Mouse (Mus musculus) liver, embryonic 15.5 days (tissue): ENCODE measurements around the gene Gm6169. TPM values are rescaled to one million over a fixed set of nuclear protein-coding genes. Genes with fewer than 3 reads are reported as not detected.
A peak's percentile ranks its signal among the peaks of the same experiment; 100 is the strongest.
"Not testable (repeated sequence)": the region's sequence is repeated elsewhere in the genome, so short reads cannot be mapped to it uniquely, and the experiment has no call there.

ENCODE experiments used
- ATAC-seq: fragments of 200-750 bp; cut with Nextera tagmentation; 2 replicates; pipeline ENCODE4 v1.8.0; 2017; ENCODE audit warnings: moderate number of reproducible peaks, mild to moderate bottlenecking, moderate library complexity; ENCODE audit not compliant: insufficient read depth
- H3K27ac ChIP-seq: fragments of 300-500 bp; sonication (generic); replicated peaks from 2 replicates; pipeline ENCODE4 v1.5.1; 2015; ENCODE audit warnings: mild to moderate bottlenecking, inconsistent platforms
- H3K27me3 ChIP-seq: fragments of 300-500 bp; sonication (generic); 2 replicates; pipeline ENCODE4 v1.6.1; 2015; ENCODE audit warnings: mild to moderate bottlenecking, inconsistent platforms
- H3K36me3 ChIP-seq: fragments of 300-500 bp; sonication (generic); replicated peaks from 2 replicates; pipeline ENCODE4 v1.6.1; 2015; ENCODE audit warnings: moderate library complexity, mild to moderate bottlenecking, inconsistent platforms
- H3K4me1 ChIP-seq: fragments of 300-500 bp; sonication (generic); replicated peaks from 2 replicates; pipeline ENCODE4 v1.6.1; 2015; ENCODE audit warnings: inconsistent platforms
- H3K4me2 ChIP-seq: fragments of 300-500 bp; sonication (generic); 2 replicates; pipeline ENCODE4 v1.6.1; 2015; ENCODE audit warnings: moderate library complexity, mild to moderate bottlenecking, inconsistent platforms
- H3K4me3 ChIP-seq: fragments of 300-500 bp; sonication (generic); replicated peaks from 2 replicates; pipeline ENCODE4 v1.5.1; 2015; ENCODE audit warnings: mild to moderate bottlenecking, inconsistent platforms
- H3K9ac ChIP-seq: fragments of 300-500 bp; sonication (generic); 2 replicates; pipeline ENCODE4 v1.6.1; 2015; ENCODE audit warnings: moderate library complexity, mild to moderate bottlenecking, inconsistent platforms
- H3K9me3 ChIP-seq: fragments of 300-500 bp; sonication (generic); replicated peaks from 2 replicates; pipeline ENCODE4 v1.6.1; 2016; ENCODE audit warnings: inconsistent platforms
- WGBS: fragments of 180-500 bp; shearing (Covaris S2); methylation state at CpG from one replicate; pipeline ENCODE4 v1.1.7; 2015; ENCODE audit warnings: mixed read lengths; ENCODE audit not compliant: insufficient replicate concordance; 5-methylcytosine and 5-hydroxymethylcytosine counted together
- polyA plus RNA-seq: library from polyadenylated mRNA; unstranded; fragments of >200 nt; fragmentation: Nextera tagmentation; extraction: Ambion mirVana; gene quantifications from 2 replicates; pipeline ENCODE4 v1.2.1, GENCODE M21; 2015

Gm6169 gene
- polyA plus RNA-seq, 1 experiment from 2014 or later, result 0.64 TPM

- ATAC-seq, result no peak
- Histone ChIP-seq H3K4me1 (peaks cover 78% of the 10 kb centered on the region), H3K9me3 (no peaks in the 10 kb centered on the region), H3K4me3 (peak overlapping the region; percentile 58), H3K9ac (peak overlapping the region; percentile 33; the same call in 1 of the 2 replicates), H3K36me3 (no peaks in the 10 kb centered on the region), H3K27me3 (peaks cover 37% of the 10 kb centered on the region), H3K27ac (peak overlapping the region; percentile 86), H3K4me2 (peak overlapping the region; percentile 74)
- 69% methylated on average over 8 of the region's 8 CpGs for whole genome bisulfite sequencing
Measured at GRCm38 (mm10) chr13:97068151-97068550, 30.9 kb downstream of the Gm6169 start.

GRCm38 (mm10) chr13:97067691-97068090 lies 31.3 kb downstream of the Gm6169 start:
- no peak for ATAC-seq
- H3K4me3 ChIP-seq, result peak overlapping the region; percentile 58
- no peaks in the 10 kb centered on the region for H3K36me3 ChIP-seq
- H3K27me3 ChIP-seq, result peaks cover 33% of the 10 kb centered on the region
- H3K9me3 ChIP-seq, result no peaks in the 10 kb centered on the region
- H3K27ac ChIP-seq, result peak overlapping the region; percentile 86
- peak overlapping the region; percentile 33 for H3K9ac ChIP-seq
- peaks cover 78% of the 10 kb centered on the region for H3K4me1 ChIP-seq
- WGBS, result 36% methylated on average over 6 of the region's 6 CpGs
- peak overlapping the region; percentile 74 for H3K4me2 ChIP-seq

- 20% methylated on average over 15 of the region's 15 CpGs for WGBS
- H3K9ac ChIP-seq, result peak within 1 kb of the TSS; percentile 33
- peak; percentile 89 for ATAC-seq
- H3K4me2 ChIP-seq, result peak within 1 kb of the TSS; percentile 74
- no peaks in the 10 kb centered on the region for H3K36me3 ChIP-seq
- H3K9me3 ChIP-seq, result no peaks in the 10 kb centered on the region
- peak within 1 kb of the TSS; percentile 86 for H3K27ac ChIP-seq
- peaks cover 25% of the 10 kb centered on the region for H3K27me3 ChIP-seq
- peak within 1 kb of the TSS; percentile 58 for H3K4me3 ChIP-seq
- H3K4me1 ChIP-seq, result peaks cover 73% of the 10 kb centered on the region
Measured at GRCm38 (mm10) chr13:97066649-97067550, 32.1 kb downstream of the Gm6169 start, which contains the start of gene Fam169a. Gene Fam169a (plus strand): TSS chr13:97067286.

DNA sequence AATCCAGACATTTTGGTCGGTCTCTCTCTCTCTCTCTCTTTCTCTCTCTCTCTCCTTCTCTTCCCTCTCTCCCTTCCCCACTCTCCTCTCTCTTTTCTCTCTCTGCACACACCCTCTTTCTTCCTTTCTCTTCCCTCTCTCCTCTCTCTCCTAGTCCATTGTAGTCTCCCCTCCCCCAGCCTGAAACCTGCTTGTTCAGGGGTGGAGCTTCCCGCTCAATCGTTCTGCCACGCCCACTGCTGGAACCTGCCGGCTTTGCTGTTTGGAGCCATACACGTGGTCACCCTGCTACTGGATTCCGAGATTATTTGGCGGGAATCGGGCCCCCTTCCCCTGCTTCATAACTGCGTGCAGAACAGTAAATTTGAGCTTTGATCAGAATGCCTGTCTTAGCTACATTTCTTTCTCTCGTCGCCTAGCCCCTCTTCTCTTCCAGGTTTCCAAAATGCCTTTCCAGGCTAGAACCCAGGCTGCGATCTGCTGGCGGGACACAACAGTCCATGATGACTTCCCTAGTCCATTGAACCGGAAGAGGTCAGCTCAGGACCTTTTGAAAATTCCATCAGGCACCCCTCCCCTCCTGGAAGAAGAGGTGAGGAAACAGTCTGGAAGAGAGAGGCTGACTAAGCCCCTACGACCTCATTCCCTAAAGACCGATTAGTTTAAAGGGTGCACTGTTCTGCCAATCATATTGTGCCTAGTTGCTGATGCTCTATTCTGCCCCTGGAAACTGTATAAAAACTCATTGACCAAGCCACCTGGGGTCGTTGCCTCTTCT lies 34.0 kb downstream of the Gm6169 start:
- Histone ChIP-seq H3K4me1 (peaks cover 70% of the 10 kb centered on the region), H3K4me3 (peak overlapping the region; percentile 20), H3K27me3 (peaks cover 10% of the 10 kb centered on the region), H3K4me2 (peak overlapping the region; percentile 59), H3K9ac (peak overlapping the region; percentile 40), H3K27ac (peak overlapping the region; percentile 68)
- peak; percentile 30; the same call in 1 of the 2 replicates for ATAC-seq
- not testable (repeated sequence) for H3K36me3 ChIP-seq, H3K9me3 ChIP-seq
- 28% methylated on average over 18 of the region's 18 CpGs for WGBS

DNA sequence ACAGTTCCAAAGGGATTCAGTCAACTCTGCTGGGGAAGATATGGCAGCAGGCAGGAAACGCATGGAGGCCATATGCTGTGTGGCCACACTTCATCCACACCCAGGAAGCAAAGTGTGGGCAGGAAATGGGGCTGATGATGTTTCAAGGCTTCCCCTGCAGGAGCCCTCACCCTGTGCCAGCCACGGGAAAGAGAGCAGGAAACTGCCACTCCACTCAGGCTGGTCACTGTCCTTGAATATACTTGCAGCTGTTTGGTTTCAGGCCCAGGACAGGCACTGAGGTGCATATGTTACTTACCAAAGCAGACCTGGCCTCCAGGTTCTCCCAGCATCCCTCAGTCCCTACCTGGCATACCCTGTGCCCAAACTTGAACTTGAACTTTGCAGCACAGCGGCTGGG lies 34.6 kb downstream of the Gm6169 start:
- no peaks in the 10 kb centered on the region for H3K36me3 ChIP-seq
- peak overlapping the region; percentile 68 for H3K27ac ChIP-seq
- peak; percentile 13; the same call in 1 of the 2 replicates for ATAC-seq
- peak overlapping the region; percentile 20 for H3K4me3 ChIP-seq
- H3K4me1 ChIP-seq, result peaks cover 66% of the 10 kb centered on the region
- peak overlapping the region; percentile 59 for H3K4me2 ChIP-seq
- no peaks in the 10 kb centered on the region for H3K9me3 ChIP-seq
- 35% methylated on average over 3 of the region's 3 CpGs for WGBS
- peak overlapping the region; percentile 40 for H3K9ac ChIP-seq
- H3K27me3 ChIP-seq, result peaks cover 6% of the 10 kb centered on the region; the same call in 1 of the 2 replicates

- H3K4me2 ChIP-seq, result no peak overlapping the region
- no peak overlapping the region for H3K4me3 ChIP-seq
- H3K27me3 ChIP-seq, result no peaks in the 10 kb centered on the region
- H3K4me1 ChIP-seq, result peaks cover 59% of the 10 kb centered on the region
- H3K9ac ChIP-seq, result no peak overlapping the region
- no peak for ATAC-seq
- 19% methylated on average over 2 of the region's 2 CpGs for WGBS
- no peaks in the 10 kb centered on the region for H3K36me3 ChIP-seq
- peak overlapping the region; percentile 68 for H3K27ac ChIP-seq
- H3K9me3 ChIP-seq, result no peaks in the 10 kb centered on the region
Measured at GRCm38 (mm10) chr13:97063431-97063830, 35.6 kb downstream of the Gm6169 start.

- Histone ChIP-seq H3K4me2 (no peak overlapping the region), H3K9me3 (no peaks in the 10 kb centered on the region), H3K4me3 (no peak overlapping the region), H3K9ac (no peak overlapping the region), H3K27me3 (no peaks in the 10 kb centered on the region), H3K4me1 (peaks cover 55% of the 10 kb centered on the region), H3K27ac (no peak overlapping the region), H3K36me3 (no peaks in the 10 kb centered on the region)
- ATAC-seq, result no peak
- WGBS, result 80% methylated on average over 3 of the region's 3 CpGs
Measured at GRCm38 (mm10) chr13:97062151-97062550, 36.9 kb downstream of the Gm6169 start.

- H3K9me3 ChIP-seq, result no peaks in the 10 kb centered on the region
- H3K9ac ChIP-seq, result no peak overlapping the region
- no peak overlapping the region for H3K4me3 ChIP-seq
- H3K27ac ChIP-seq, result no peak overlapping the region
- 62% methylated on average over 8 of the region's 8 CpGs for WGBS
- peaks cover 39% of the 10 kb centered on the region for H3K4me1 ChIP-seq
- no peaks in the 10 kb centered on the region for H3K36me3 ChIP-seq
- no peak overlapping the region for H3K4me2 ChIP-seq
- H3K27me3 ChIP-seq, result no peaks in the 10 kb centered on the region
- no peak for ATAC-seq
Measured at GRCm38 (mm10) chr13:97060331-97060730, 38.7 kb downstream of the Gm6169 start.

GRCm38 (mm10) chr13:97059746-97060145 lies 39.3 kb downstream of the Gm6169 start:
- 79% methylated on average over 6 of the region's 6 CpGs for WGBS
- Histone ChIP-seq H3K9ac (no peak overlapping the region), H3K27me3 (no peaks in the 10 kb centered on the region), H3K4me3 (no peak overlapping the region), H3K4me2 (no peak overlapping the region), H3K36me3 (no peaks in the 10 kb centered on the region), H3K27ac (no peak overlapping the region), H3K9me3 (no peaks in the 10 kb centered on the region), H3K4me1 (peaks cover 33% of the 10 kb centered on the region)
- ATAC-seq, result no peak

DNA sequence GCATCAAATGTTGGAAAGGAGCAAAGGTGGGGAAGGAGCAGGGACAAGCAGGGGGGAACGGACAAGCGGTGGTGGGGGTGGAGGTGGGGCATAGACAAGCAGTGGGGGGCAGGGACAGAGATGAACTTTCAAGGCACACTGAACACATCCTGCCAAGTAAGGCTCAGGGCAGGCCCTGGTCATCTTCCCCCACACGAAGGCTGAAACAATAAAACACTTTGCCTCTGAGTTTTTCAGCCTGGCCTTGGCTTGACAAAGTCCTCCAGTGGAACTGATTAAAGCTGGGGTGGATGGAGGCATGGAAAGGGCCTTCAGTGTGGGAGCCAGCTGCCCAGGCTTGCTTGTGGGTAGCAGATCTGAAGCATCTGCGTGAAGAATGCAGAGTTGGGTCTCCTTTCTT lies 41.2 kb downstream of the Gm6169 start:
- Histone ChIP-seq H3K9me3 (no peaks in the 10 kb centered on the region), H3K27ac (no peak overlapping the region), H3K4me2 (no peak overlapping the region), H3K36me3 (no peaks in the 10 kb centered on the region), H3K4me3 (no peak overlapping the region), H3K4me1 (peaks cover 19% of the 10 kb centered on the region), H3K27me3 (peaks cover 5% of the 10 kb centered on the region), H3K9ac (no peak overlapping the region)
- 51% methylated on average over 4 of the region's 4 CpGs for WGBS
- ATAC-seq, result no peak

DNA sequence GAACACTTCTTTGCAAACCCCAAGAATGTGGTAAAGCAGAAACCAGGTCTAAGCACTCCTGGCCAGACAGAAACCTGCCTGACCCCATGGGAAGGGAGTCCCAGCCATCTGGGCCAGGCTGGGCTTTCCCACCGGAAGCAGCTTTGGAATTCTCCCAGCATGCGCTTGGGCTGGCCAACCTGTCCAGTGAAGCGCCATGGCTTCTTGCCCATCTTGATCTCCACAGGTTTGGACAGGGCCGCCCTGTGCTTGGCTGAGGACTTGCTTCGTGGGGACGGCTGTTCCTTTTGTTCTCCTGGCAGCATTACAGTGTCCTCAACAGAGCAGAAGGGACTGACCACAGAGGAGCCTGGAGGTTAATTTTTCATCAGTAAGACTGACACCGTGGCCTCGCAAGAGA lies 45.2 kb downstream of the Gm6169 start:
- Histone ChIP-seq H3K36me3 (no peaks in the 10 kb centered on the region), H3K27me3 (peaks cover 5% of the 10 kb centered on the region), H3K4me3 (no peak overlapping the region), H3K4me1 (peaks cover 11% of the 10 kb centered on the region), H3K9ac (no peak overlapping the region), H3K4me2 (no peak overlapping the region), H3K9me3 (no peaks in the 10 kb centered on the region), H3K27ac (no peak overlapping the region)
- ATAC-seq, result no peak
- 64% methylated on average over 8 of the region's 8 CpGs for WGBS
